Mouse (Mus musculus): ENCODE data around the gene Zfp523. TPM values are rescaled to one million over a fixed set of nuclear protein-coding genes. Genes with fewer than 3 reads are reported as not detected.

The Zfp523 gene
- polyA plus RNA-seq, 1 experiment from 2014 or later, result 41.8 TPM

- DNase-seq, result no peak
- no peak for ATAC-seq (ENCODE audit: low FRiP score, low TSS enrichment)
- WGBS, result 80% methylated on average over 18 of the region's 18 CpGs
- Histone ChIP-seq H3K9me3 (ENCODE audit: control insufficient read depth, low read length) (no peaks in the 10 kb centered on the region), H3K4me3 (replicated peaks; ENCODE audit: low read depth, low read length) (no peak overlapping the region), H3K27ac (replicated peaks; ENCODE audit: low read depth, low read length) (no peak overlapping the region), H3K36me3 (ENCODE audit: control insufficient read depth, insufficient read depth, low read length) (peaks cover 88% of the 10 kb centered on the region), H3K4me2 (ENCODE audit: low read length) (no peak overlapping the region), H3K4me1 (ENCODE audit: control insufficient read depth, insufficient read depth, low read length) (no peaks in the 10 kb centered on the region), H3K27me3 (ENCODE audit: control insufficient read depth, insufficient read depth, low read length) (no peaks in the 10 kb centered on the region), H3K9ac (replicated peaks; ENCODE audit: low read length) (no peak overlapping the region)
These were observed 20.7 kb downstream of the Zfp523 start for GRCm38 (mm10) chr17:28197646-28198045.

- ATAC-seq (ENCODE audit: low FRiP score, low TSS enrichment) (no peak), DNase-seq (no peak)
- 82% methylated on average over 14 of the region's 14 CpGs for WGBS
- Histone ChIP-seq H3K9me3 (ENCODE audit: control insufficient read depth, low read length) (no peaks in the 10 kb centered on the region), H3K9ac (replicated peaks; ENCODE audit: low read length) (no peak overlapping the region), H3K27ac (replicated peaks; ENCODE audit: low read depth, low read length) (no peak overlapping the region), H3K4me3 (replicated peaks; ENCODE audit: low read depth, low read length) (no peak overlapping the region), H3K36me3 (ENCODE audit: control insufficient read depth, insufficient read depth, low read length) (peaks cover 72% of the 10 kb centered on the region), H3K4me2 (ENCODE audit: low read length) (no peak overlapping the region), H3K4me1 (ENCODE audit: control insufficient read depth, insufficient read depth, low read length) (no peaks in the 10 kb centered on the region), H3K27me3 (ENCODE audit: control insufficient read depth, insufficient read depth, low read length) (no peaks in the 10 kb centered on the region)
These were observed 25.1 kb downstream of the Zfp523 start for GRCm38 (mm10) chr17:28201982-28202381.

- peak; percentile 80 for DNase-seq
- peaks cover 53% of the 10 kb centered on the region for H3K36me3 ChIP-seq (ENCODE audit: control insufficient read depth, insufficient read depth, low read length)
- H3K27me3 ChIP-seq (ENCODE audit: control insufficient read depth, insufficient read depth, low read length), result no peaks in the 10 kb centered on the region
- H3K27ac ChIP-seq (replicated peaks; ENCODE audit: low read depth, low read length), result no peak overlapping the region
- H3K4me2 ChIP-seq (ENCODE audit: low read length), result no peak overlapping the region
- no peak overlapping the region for H3K9ac ChIP-seq (replicated peaks; ENCODE audit: low read length)
- 33% methylated on average over 14 of the region's 14 CpGs for WGBS
- no peaks in the 10 kb centered on the region for H3K4me1 ChIP-seq (ENCODE audit: control insufficient read depth, insufficient read depth, low read length)
- no peak for ATAC-seq (ENCODE audit: low FRiP score, low TSS enrichment)
- H3K9me3 ChIP-seq (ENCODE audit: control insufficient read depth, low read length), result no peaks in the 10 kb centered on the region
- H3K4me3 ChIP-seq (replicated peaks; ENCODE audit: low read depth, low read length), result no peak overlapping the region
These were observed 27.3 kb downstream of the Zfp523 start for GRCm38 (mm10) chr17:28204052-28204720.

- H3K9me3 ChIP-seq (ENCODE audit: control insufficient read depth, low read length), result no peaks in the 10 kb centered on the region
- no peak for ATAC-seq (ENCODE audit: low FRiP score, low TSS enrichment)
- H3K4me2 ChIP-seq (ENCODE audit: low read length), result no peak overlapping the region
- H3K4me1 ChIP-seq (ENCODE audit: control insufficient read depth, insufficient read depth, low read length), result no peaks in the 10 kb centered on the region
- H3K4me3 ChIP-seq (replicated peaks; ENCODE audit: low read depth, low read length), result no peak overlapping the region
- no peak overlapping the region for H3K27ac ChIP-seq (replicated peaks; ENCODE audit: low read depth, low read length)
- H3K9ac ChIP-seq (replicated peaks; ENCODE audit: low read length), result no peak overlapping the region
- no peak for DNase-seq
- peaks cover 40% of the 10 kb centered on the region for H3K36me3 ChIP-seq (ENCODE audit: control insufficient read depth, insufficient read depth, low read length)
- 91% methylated on average over 8 of the region's 8 CpGs for WGBS
- H3K27me3 ChIP-seq (ENCODE audit: control insufficient read depth, insufficient read depth, low read length), result no peaks in the 10 kb centered on the region
These were observed 28.5 kb downstream of the Zfp523 start for GRCm38 (mm10) chr17:28205443-28205842.

- Histone ChIP-seq H3K27ac (replicated peaks; ENCODE audit: low read depth, low read length) (peak overlapping the region; percentile 20; the same call in 1 of the 2 replicates), H3K4me2 (ENCODE audit: low read length) (no peak overlapping the region), H3K4me3 (replicated peaks; ENCODE audit: low read depth, low read length) (no peak overlapping the region), H3K36me3 (ENCODE audit: control insufficient read depth, insufficient read depth, low read length) (peaks cover 24% of the 10 kb centered on the region), H3K9me3 (ENCODE audit: control insufficient read depth, low read length) (no peaks in the 10 kb centered on the region), H3K4me1 (ENCODE audit: control insufficient read depth, insufficient read depth, low read length) (no peaks in the 10 kb centered on the region), H3K9ac (replicated peaks; ENCODE audit: low read length) (peak overlapping the region; percentile 23; the same call in 1 of the 2 replicates), H3K27me3 (ENCODE audit: control insufficient read depth, insufficient read depth, low read length) (no peaks in the 10 kb centered on the region)
- no peak for ATAC-seq (ENCODE audit: low FRiP score, low TSS enrichment)
- no peak for DNase-seq
- WGBS, result 78% methylated on average over 8 of the region's 8 CpGs
These were observed 30.2 kb downstream of the Zfp523 start for GRCm38 (mm10) chr17:28207092-28207491.

GRCm38 (mm10) chr17:28207591-28208313, 30.8 kb downstream of the Zfp523 start, which contains the start of gene Def6:
Gene Def6 (plus strand): TSS chr17:28207778.
- Histone ChIP-seq H3K9ac (replicated peaks; ENCODE audit: low read length) (peak within 1 kb of the TSS; percentile 23; the same call in 1 of the 2 replicates), H3K4me1 (ENCODE audit: control insufficient read depth, insufficient read depth, low read length) (no peaks in the 10 kb centered on the region), H3K4me2 (ENCODE audit: low read length) (peak within 1 kb of the TSS; percentile 35), H3K9me3 (ENCODE audit: control insufficient read depth, low read length) (no peaks in the 10 kb centered on the region), H3K27me3 (ENCODE audit: control insufficient read depth, insufficient read depth, low read length) (no peaks in the 10 kb centered on the region), H3K27ac (replicated peaks; ENCODE audit: low read depth, low read length) (peak within 1 kb of the TSS; percentile 20; the same call in 1 of the 2 replicates), H3K4me3 (replicated peaks; ENCODE audit: low read depth, low read length) (peak within 1 kb of the TSS; percentile 10; the same call in 1 of the 2 replicates), H3K36me3 (ENCODE audit: control insufficient read depth, insufficient read depth, low read length) (peaks cover 17% of the 10 kb centered on the region)
- DNase-seq (peak; percentile 67), ATAC-seq (ENCODE audit: low FRiP score, low TSS enrichment) (no peak)
- 25% methylated on average over 26 of the region's 26 CpGs for WGBS

- no peak for DNase-seq
- no peaks in the 10 kb centered on the region for H3K9me3 ChIP-seq (ENCODE audit: control insufficient read depth, low read length)
- no peak for ATAC-seq (ENCODE audit: low FRiP score, low TSS enrichment)
- no peak overlapping the region for H3K4me3 ChIP-seq (replicated peaks; ENCODE audit: low read depth, low read length)
- peak overlapping the region; percentile 35; the same call in 1 of the 2 replicates for H3K4me2 ChIP-seq (ENCODE audit: low read length)
- H3K9ac ChIP-seq (replicated peaks; ENCODE audit: low read length), result no peak overlapping the region
- no peaks in the 10 kb centered on the region for H3K27me3 ChIP-seq (ENCODE audit: control insufficient read depth, insufficient read depth, low read length)
- no peak overlapping the region for H3K27ac ChIP-seq (replicated peaks; ENCODE audit: low read depth, low read length)
- no peaks in the 10 kb centered on the region for H3K4me1 ChIP-seq (ENCODE audit: control insufficient read depth, insufficient read depth, low read length)
- WGBS, result 83% methylated on average over 8 of the region's 8 CpGs
- H3K36me3 ChIP-seq (ENCODE audit: control insufficient read depth, insufficient read depth, low read length), result peaks cover 12% of the 10 kb centered on the region; the same call in 1 of the 2 replicates
These were observed 31.3 kb downstream of the Zfp523 start for GRCm38 (mm10) chr17:28208314-28208612.

- DNase-seq, result no peak
- H3K4me1 ChIP-seq (ENCODE audit: control insufficient read depth, insufficient read depth, low read length), result no peaks in the 10 kb centered on the region
These were observed 32.7 kb downstream of the Zfp523 start for GRCm38 (mm10) chr17:28209457-28210110.

More at GRCm38 (mm10) chr17:28209457-28210110, 32.7 kb downstream of the Zfp523 start:
- ATAC-seq (ENCODE audit: low FRiP score, low TSS enrichment), result no peak
- H3K9me3 ChIP-seq (ENCODE audit: control insufficient read depth, low read length), result no peaks in the 10 kb centered on the region
- no peaks in the 10 kb centered on the region for H3K27me3 ChIP-seq (ENCODE audit: control insufficient read depth, insufficient read depth, low read length)
- no peak overlapping the region for H3K9ac ChIP-seq (replicated peaks; ENCODE audit: low read length)
- H3K4me3 ChIP-seq (replicated peaks; ENCODE audit: low read depth, low read length), result no peak overlapping the region
- peaks cover 11% of the 10 kb centered on the region; the same call in 1 of the 2 replicates for H3K36me3 ChIP-seq (ENCODE audit: control insufficient read depth, insufficient read depth, low read length)
- no peak overlapping the region for H3K4me2 ChIP-seq (ENCODE audit: low read length)
- 79% methylated on average over 4 of the region's 4 CpGs for WGBS
- H3K27ac ChIP-seq (replicated peaks; ENCODE audit: low read depth, low read length), result no peak overlapping the region
